Mouse (Mus musculus): ENCODE data around the gene Ralgps1. TPM values are rescaled to one million over a fixed set of nuclear protein-coding genes. Genes with fewer than 3 reads are reported as not detected.

The Ralgps1 gene
- polyA plus RNA-seq, 1 experiment, result 5.9 TPM

GRCm38 (mm10) chr2:33228077-33228476 is 143.2 kb downstream of the Ralgps1 start:
- TF ChIP-seq CTCF (IDR thresholded peaks at IDR 0.05; ENCODE audit: insufficient read depth, low read length), result no peak
- no peak for TF ChIP-seq POLR2A (IDR thresholded peaks at IDR 0.05; ENCODE audit: borderline replicate concordance, extremely low read depth, low read depth, low read length)
- 89% methylated on average over 11 of the region's 11 CpGs for WGBS
- no peak for DNase-seq
- Histone ChIP-seq H3K4me3 (replicated peaks; ENCODE audit: extremely low read depth, low read depth, low read length) (no peak overlapping the region), H3K4me1 (ENCODE audit: control insufficient read depth, insufficient read depth, low read length) (0 out of 2 replicates have a peak, but pooled peaks cover 2% of the 10 kb centered on the region)

GRCm38 (mm10) chr2:33225921-33226320 is 145.4 kb downstream of the Ralgps1 start:
- DNase-seq, result no peak
- Histone ChIP-seq H3K4me1 (ENCODE audit: control insufficient read depth, insufficient read depth, low read length) (0 out of 2 replicates have a peak, but pooled peaks cover 2% of the 10 kb centered on the region), H3K4me3 (replicated peaks; ENCODE audit: extremely low read depth, low read depth, low read length) (no peak overlapping the region)
- 87% methylated on average over 7 of the region's 7 CpGs for WGBS
- TF ChIP-seq POLR2A (IDR thresholded peaks at IDR 0.05; ENCODE audit: borderline replicate concordance, extremely low read depth, low read depth, low read length) (no peak), CTCF (IDR thresholded peaks at IDR 0.05; ENCODE audit: insufficient read depth, low read length) (no peak)

- WGBS, result 59% methylated on average over 10 of the region's 10 CpGs
- DNase-seq, result no peak
- Histone ChIP-seq H3K4me1 (ENCODE audit: control insufficient read depth, insufficient read depth, low read length) (0 out of 2 replicates have a peak, but pooled peaks cover 5% of the 10 kb centered on the region), H3K4me3 (replicated peaks; ENCODE audit: extremely low read depth, low read depth, low read length) (no peak overlapping the region)
- no peak for TF ChIP-seq POLR2A (IDR thresholded peaks at IDR 0.05; ENCODE audit: borderline replicate concordance, extremely low read depth, low read depth, low read length)
- TF ChIP-seq CTCF (IDR thresholded peaks at IDR 0.05; ENCODE audit: insufficient read depth, low read length), result no peak
These were observed 147.5 kb downstream of the Ralgps1 start for GRCm38 (mm10) chr2:33223656-33224358.

DNA sequence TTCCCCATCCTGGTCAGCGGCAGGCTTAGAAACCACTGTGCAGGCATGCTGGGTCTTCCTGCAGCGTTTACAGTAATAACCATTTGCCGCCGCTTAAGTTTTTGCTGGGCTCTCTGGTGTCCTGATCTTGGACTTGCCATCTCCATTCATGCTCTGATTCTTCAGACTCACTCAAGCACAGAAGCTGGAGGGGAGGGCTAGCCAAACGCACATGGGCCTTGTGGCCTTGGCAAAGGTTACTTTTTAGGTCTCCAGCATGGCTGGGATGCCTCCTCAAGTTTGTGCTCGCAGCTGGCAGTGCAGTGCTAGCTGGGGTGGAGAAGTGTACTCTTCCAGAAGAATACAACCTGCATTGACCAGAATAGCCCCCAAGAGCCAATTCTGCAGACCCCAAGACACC is 148.8 kb downstream of the Ralgps1 start:
- DNase-seq, result no peak
- H3K4me1 ChIP-seq (ENCODE audit: control insufficient read depth, insufficient read depth, low read length), result 0 out of 2 replicates have a peak, but pooled peaks cover 5% of the 10 kb centered on the region
- TF ChIP-seq CTCF (IDR thresholded peaks at IDR 0.05; ENCODE audit: insufficient read depth, low read length) (no peak), POLR2A (IDR thresholded peaks at IDR 0.05; ENCODE audit: borderline replicate concordance, extremely low read depth, low read depth, low read length) (no peak)
- 74% methylated on average over 6 of the region's 6 CpGs for WGBS
- no peak overlapping the region for H3K4me3 ChIP-seq (replicated peaks; ENCODE audit: extremely low read depth, low read depth, low read length)

- no peak for TF ChIP-seq POLR2A (IDR thresholded peaks at IDR 0.05; ENCODE audit: borderline replicate concordance, extremely low read depth, low read depth, low read length)
- TF ChIP-seq CTCF (IDR thresholded peaks at IDR 0.05; ENCODE audit: insufficient read depth, low read length), result no peak
- 65% methylated on average over 11 of the region's 11 CpGs for WGBS
- Histone ChIP-seq H3K4me1 (ENCODE audit: control insufficient read depth, insufficient read depth, low read length) (peaks cover 5% of the 10 kb centered on the region; the same call in 1 of the 2 replicates), H3K4me3 (replicated peaks; ENCODE audit: extremely low read depth, low read depth, low read length) (no peak overlapping the region)
- no peak for DNase-seq
These were observed 149.9 kb downstream of the Ralgps1 start for GRCm38 (mm10) chr2:33221339-33221900.

- WGBS, result 84% methylated on average over 10 of the region's 10 CpGs
- peaks cover 10% of the 10 kb centered on the region; the same call in 1 of the 2 replicates for H3K4me1 ChIP-seq (ENCODE audit: control insufficient read depth, insufficient read depth, low read length)
- H3K4me3 ChIP-seq (replicated peaks; ENCODE audit: extremely low read depth, low read depth, low read length), result no peak overlapping the region
- no peak for DNase-seq
- TF ChIP-seq POLR2A (IDR thresholded peaks at IDR 0.05; ENCODE audit: borderline replicate concordance, extremely low read depth, low read depth, low read length), result no peak
- no peak for TF ChIP-seq CTCF (IDR thresholded peaks at IDR 0.05; ENCODE audit: insufficient read depth, low read length)
These were observed 150.5 kb downstream of the Ralgps1 start for GRCm38 (mm10) chr2:33220674-33221338.

GRCm38 (mm10) chr2:33220246-33220645 is 151.0 kb downstream of the Ralgps1 start:
- no peak for DNase-seq
- 54% methylated on average over 6 of the region's 6 CpGs for WGBS
- Histone ChIP-seq H3K4me3 (replicated peaks; ENCODE audit: extremely low read depth, low read depth, low read length) (no peak overlapping the region), H3K4me1 (ENCODE audit: control insufficient read depth, insufficient read depth, low read length) (peaks cover 13% of the 10 kb centered on the region)
- TF ChIP-seq POLR2A (IDR thresholded peaks at IDR 0.05; ENCODE audit: borderline replicate concordance, extremely low read depth, low read depth, low read length), result no peak
- no peak for TF ChIP-seq CTCF (IDR thresholded peaks at IDR 0.05; ENCODE audit: insufficient read depth, low read length)

GRCm38 (mm10) chr2:33219637-33220036 is 151.6 kb downstream of the Ralgps1 start:
- H3K4me1 ChIP-seq (ENCODE audit: control insufficient read depth, insufficient read depth, low read length), result peaks cover 16% of the 10 kb centered on the region
- 47% methylated on average over 4 of the region's 4 CpGs for WGBS
- no peak for DNase-seq
- TF ChIP-seq POLR2A (IDR thresholded peaks at IDR 0.05; ENCODE audit: borderline replicate concordance, extremely low read depth, low read depth, low read length) (no peak), CTCF (IDR thresholded peaks at IDR 0.05; ENCODE audit: insufficient read depth, low read length) (no peak)
- H3K4me3 ChIP-seq (replicated peaks; ENCODE audit: extremely low read depth, low read depth, low read length), result no peak overlapping the region

- peak; percentile 40 for DNase-seq
- WGBS, result 65% methylated on average over 11 of the region's 11 CpGs
These were observed 152.2 kb downstream of the Ralgps1 start for GRCm38 (mm10) chr2:33218903-33219625.

More at GRCm38 (mm10) chr2:33218903-33219625, 152.2 kb downstream of the Ralgps1 start:
- Histone ChIP-seq H3K4me3 (replicated peaks; ENCODE audit: extremely low read depth, low read depth, low read length) (no peak overlapping the region), H3K4me1 (ENCODE audit: control insufficient read depth, insufficient read depth, low read length) (peaks cover 16% of the 10 kb centered on the region)
- TF ChIP-seq POLR2A (IDR thresholded peaks at IDR 0.05; ENCODE audit: borderline replicate concordance, extremely low read depth, low read depth, low read length), result no peak
- 0 out of 2 replicates have a peak, but pooled peaks have one; percentile 22 for TF ChIP-seq CTCF (IDR thresholded peaks at IDR 0.05; ENCODE audit: insufficient read depth, low read length)

Measured in lung, adult 2 months (tissue).